Mouse (Mus musculus) heart, embryonic 12.5 days (tissue): Measurements from ENCODE around the gene Tlr12. TPM values are rescaled to one million over a fixed set of nuclear protein-coding genes. Genes with fewer than 3 reads are reported as not detected.
"Not testable (repeated sequence)": the region's sequence is repeated elsewhere in the genome, so short reads cannot be mapped to it uniquely, and the experiment has no call there.

ENCODE experiments used
- ATAC-seq: fragments of 200-750 bp; cut with Nextera tagmentation; 2 replicates; pipeline ENCODE4 v1.8.0; 2017; ENCODE audit warnings: moderate TSS enrichment, moderate library complexity; ENCODE audit not compliant: insufficient number of reproducible peaks, low FRiP score
- H3K27ac ChIP-seq: fragments of 300-500 bp; sonication (generic); 2 replicates; pipeline ENCODE4 v1.5.1; 2016; ENCODE audit warnings: mild to moderate bottlenecking, moderate library complexity; ENCODE audit not compliant: poor library complexity, severe bottlenecking
- H3K27me3 ChIP-seq: fragments of 300-500 bp; sonication (generic); replicated peaks from 2 replicates; pipeline ENCODE4 v1.6.1; 2016; ENCODE audit warnings: mild to moderate bottlenecking, moderate library complexity
- H3K36me3 ChIP-seq: fragments of 300-500 bp; sonication (generic); 2 replicates; pipeline ENCODE4 v1.6.1; 2016; ENCODE audit warnings: mild to moderate bottlenecking, moderate library complexity
- H3K4me1 ChIP-seq: fragments of 300-500 bp; sonication (generic); replicated peaks from 2 replicates; pipeline ENCODE4 v1.6.1; 2016; ENCODE audit warnings: mild to moderate bottlenecking
- H3K4me2 ChIP-seq: fragments of 300-500 bp; sonication (generic); 2 replicates; pipeline ENCODE4 v1.6.1; 2016; ENCODE audit warnings: mild to moderate bottlenecking, moderate library complexity
- H3K4me3 ChIP-seq: fragments of 300-500 bp; sonication (generic); 2 replicates; pipeline ENCODE4 v1.5.1; 2016; ENCODE audit warnings: mild to moderate bottlenecking
- H3K9ac ChIP-seq: fragments of 300-500 bp; sonication (generic); 2 replicates; pipeline ENCODE4 v1.6.1; 2016; ENCODE audit warnings: mild to moderate bottlenecking, moderate library complexity
- H3K9me3 ChIP-seq: fragments of 300-500 bp; sonication (generic); replicated peaks from 2 replicates; pipeline ENCODE4 v1.6.1; 2016; ENCODE audit warnings: mild to moderate bottlenecking, moderate library complexity
- WGBS: fragments of 180-500 bp; shearing (Covaris S2); methylation state at CpG from one replicate; pipeline ENCODE4 v1.1.7; 2016; 5-methylcytosine and 5-hydroxymethylcytosine counted together
- polyA plus RNA-seq: library from polyadenylated mRNA; unstranded; fragments of >200 nt; fragmentation: Nextera tagmentation; extraction: Ambion mirVana; gene quantifications from 2 replicates; pipeline ENCODE4 v1.2.1, GENCODE M21; 2016

Tlr12 gene
- polyA plus RNA-seq = 0.22 and 0.46 TPM in 2 replicates

- 0 out of 2 replicates have a peak, but pooled peaks have one; percentile 19 for ATAC-seq
- H3K4me1 ChIP-seq = peaks cover 17% of the 10 kb centered on the region
- peaks cover 31% of the 10 kb centered on the region for H3K27me3 ChIP-seq
- 54% methylated on average over 15 of the region's 15 CpGs for WGBS
- H3K4me2 ChIP-seq = no peak within 1 kb of the TSS
- no peaks in the 10 kb centered on the region for H3K9me3 ChIP-seq
- no peak within 1 kb of the TSS for H3K4me3 ChIP-seq
- no peak within 1 kb of the TSS for H3K27ac ChIP-seq
- H3K36me3 ChIP-seq = no peaks in the 10 kb centered on the region
- H3K9ac ChIP-seq = no peak within 1 kb of the TSS
Measured at GRCm38 (mm10) chr4:128618246-128618911, at the start of gene Tlr12. Gene Tlr12, minus strand, starts transcription at chr4:128618619.

GRCm38 (mm10) chr4:128667195-128667594 is 48.8 kb upstream of the Tlr12 start:
- not testable (repeated sequence) for H3K36me3 ChIP-seq, ATAC-seq
- 53% methylated on average over 4 of the region's 4 CpGs for WGBS

GRCm38 (mm10) chr4:128666362-128666761 is 47.9 kb upstream of the Tlr12 start:
- H3K27ac ChIP-seq = not testable (repeated sequence)

More at GRCm38 (mm10) chr4:128667195-128667594, 48.8 kb upstream of the Tlr12 start:
- not testable (repeated sequence) for H3K4me3 ChIP-seq, H3K9me3 ChIP-seq, H3K9ac ChIP-seq, H3K4me1 ChIP-seq, H3K4me2 ChIP-seq, H3K27ac ChIP-seq
- peaks cover 11% of the 10 kb centered on the region for H3K27me3 ChIP-seq

GRCm38 (mm10) chr4:128664002-128664401 is 45.6 kb upstream of the Tlr12 start:
- 64% methylated on average over 3 of the region's 3 CpGs for WGBS
- H3K9ac ChIP-seq = no peak overlapping the region
- no peaks in the 10 kb centered on the region for H3K4me1 ChIP-seq
- H3K27me3 ChIP-seq = peaks cover 5% of the 10 kb centered on the region
- no peak overlapping the region for H3K4me2 ChIP-seq
- no peaks in the 10 kb centered on the region for H3K36me3 ChIP-seq
- H3K27ac ChIP-seq = no peak overlapping the region
- H3K4me3 ChIP-seq = no peak overlapping the region
- H3K9me3 ChIP-seq = no peaks in the 10 kb centered on the region
- ATAC-seq = no peak

More at GRCm38 (mm10) chr4:128666362-128666761, 47.9 kb upstream of the Tlr12 start:
- H3K4me3 ChIP-seq, H3K9ac ChIP-seq, H3K4me2 ChIP-seq, H3K9me3 ChIP-seq, H3K4me1 ChIP-seq, H3K36me3 ChIP-seq, ATAC-seq: not testable (repeated sequence)
- 54% methylated on average over 7 of the region's 7 CpGs for WGBS
- peaks cover 11% of the 10 kb centered on the region for H3K27me3 ChIP-seq

- H3K9ac ChIP-seq = no peak overlapping the region
- no peak overlapping the region for H3K4me3 ChIP-seq
- no peaks in the 10 kb centered on the region for H3K9me3 ChIP-seq
- no peak overlapping the region for H3K27ac ChIP-seq
- H3K4me1 ChIP-seq = no peaks in the 10 kb centered on the region
- H3K27me3 ChIP-seq = peaks cover 14% of the 10 kb centered on the region
- 82% methylated on average over 8 of the region's 8 CpGs for WGBS
- H3K4me2 ChIP-seq = no peak overlapping the region
- no peaks in the 10 kb centered on the region for H3K36me3 ChIP-seq
- no peak for ATAC-seq
Measured at GRCm38 (mm10) chr4:128661063-128661462, 42.6 kb upstream of the Tlr12 start.

GRCm38 (mm10) chr4:128660196-128660595 is 41.8 kb upstream of the Tlr12 start:
- no peaks in the 10 kb centered on the region for H3K9me3 ChIP-seq
- no peak overlapping the region for H3K27ac ChIP-seq
- 0 out of 2 replicates have a peak, but pooled peaks cover 5% of the 10 kb centered on the region for H3K4me1 ChIP-seq
- H3K36me3 ChIP-seq = no peaks in the 10 kb centered on the region
- no peak for ATAC-seq
- no peak overlapping the region for H3K4me2 ChIP-seq
- H3K4me3 ChIP-seq = no peak overlapping the region
- H3K27me3 ChIP-seq = peaks cover 19% of the 10 kb centered on the region
- WGBS = 84% methylated on average over 8 of the region's 8 CpGs
- H3K9ac ChIP-seq = no peak overlapping the region

GRCm38 (mm10) chr4:128655446-128655845 is 37.0 kb upstream of the Tlr12 start:
- H3K36me3 ChIP-seq = no peaks in the 10 kb centered on the region
- H3K27me3 ChIP-seq = peaks cover 15% of the 10 kb centered on the region
- no peaks in the 10 kb centered on the region for H3K9me3 ChIP-seq
- H3K9ac ChIP-seq = peak overlapping the region; percentile 75
- H3K4me1 ChIP-seq = peaks cover 22% of the 10 kb centered on the region
- peak overlapping the region; percentile 96 for H3K4me2 ChIP-seq
- H3K27ac ChIP-seq = no peak overlapping the region
- no peak for ATAC-seq
- H3K4me3 ChIP-seq = peak overlapping the region; percentile 70
- WGBS = 14% methylated on average over 12 of the region's 12 CpGs

GRCm38 (mm10) chr4:128654505-128655381 is 36.3 kb upstream of the Tlr12 start, which contains the start of gene Phc2:
Gene Phc2, plus strand, starts transcription at chr4:128654702.
- peak; percentile 93 for ATAC-seq
- under 1% methylated on average over 84 of the region's 85 CpGs for WGBS
- peak within 1 kb of the TSS; percentile 70 for H3K4me3 ChIP-seq
- H3K27me3 ChIP-seq = peaks cover 15% of the 10 kb centered on the region
- peak within 1 kb of the TSS; percentile 96 for H3K4me2 ChIP-seq
- peak within 1 kb of the TSS; percentile 75 for H3K9ac ChIP-seq
- no peak within 1 kb of the TSS for H3K27ac ChIP-seq
- no peaks in the 10 kb centered on the region for H3K36me3 ChIP-seq
- no peaks in the 10 kb centered on the region for H3K9me3 ChIP-seq
- peaks cover 22% of the 10 kb centered on the region for H3K4me1 ChIP-seq

- Histone ChIP-seq H3K36me3 (no peaks in the 10 kb centered on the region), H3K27me3 (peaks cover 15% of the 10 kb centered on the region), H3K9ac (no peak overlapping the region), H3K9me3 (no peaks in the 10 kb centered on the region), H3K4me2 (no peak overlapping the region), H3K27ac (peak overlapping the region; percentile 4; the same call in 1 of the 2 replicates), H3K4me1 (peaks cover 22% of the 10 kb centered on the region), H3K4me3 (no peak overlapping the region)
- no peak for ATAC-seq
- WGBS = 25% methylated on average over 5 of the region's 5 CpGs
Measured at GRCm38 (mm10) chr4:128652584-128653298, 34.3 kb upstream of the Tlr12 start.

GRCm38 (mm10) chr4:128651530-128651929 is 33.1 kb upstream of the Tlr12 start:
- H3K4me3 ChIP-seq = no peak overlapping the region
- no peak overlapping the region for H3K27ac ChIP-seq
- H3K27me3 ChIP-seq = peaks cover 9% of the 10 kb centered on the region
- no peaks in the 10 kb centered on the region for H3K9me3 ChIP-seq
- 60% methylated on average over 3 of the region's 3 CpGs for WGBS
- no peaks in the 10 kb centered on the region for H3K36me3 ChIP-seq
- H3K4me1 ChIP-seq = peaks cover 31% of the 10 kb centered on the region
- no peak for ATAC-seq
- H3K4me2 ChIP-seq = no peak overlapping the region
- no peak overlapping the region for H3K9ac ChIP-seq
